Mouse (Mus musculus) layer of hippocampus, adult 11-12 months (tissue): ENCODE measurements around the gene Gng10.

Experiments used
- DNase-seq: peaks from one replicate; pipeline ENCODE4 v3.0.0; 2022; ENCODE audit warnings: low spot score

Gng10 gene

DNA sequence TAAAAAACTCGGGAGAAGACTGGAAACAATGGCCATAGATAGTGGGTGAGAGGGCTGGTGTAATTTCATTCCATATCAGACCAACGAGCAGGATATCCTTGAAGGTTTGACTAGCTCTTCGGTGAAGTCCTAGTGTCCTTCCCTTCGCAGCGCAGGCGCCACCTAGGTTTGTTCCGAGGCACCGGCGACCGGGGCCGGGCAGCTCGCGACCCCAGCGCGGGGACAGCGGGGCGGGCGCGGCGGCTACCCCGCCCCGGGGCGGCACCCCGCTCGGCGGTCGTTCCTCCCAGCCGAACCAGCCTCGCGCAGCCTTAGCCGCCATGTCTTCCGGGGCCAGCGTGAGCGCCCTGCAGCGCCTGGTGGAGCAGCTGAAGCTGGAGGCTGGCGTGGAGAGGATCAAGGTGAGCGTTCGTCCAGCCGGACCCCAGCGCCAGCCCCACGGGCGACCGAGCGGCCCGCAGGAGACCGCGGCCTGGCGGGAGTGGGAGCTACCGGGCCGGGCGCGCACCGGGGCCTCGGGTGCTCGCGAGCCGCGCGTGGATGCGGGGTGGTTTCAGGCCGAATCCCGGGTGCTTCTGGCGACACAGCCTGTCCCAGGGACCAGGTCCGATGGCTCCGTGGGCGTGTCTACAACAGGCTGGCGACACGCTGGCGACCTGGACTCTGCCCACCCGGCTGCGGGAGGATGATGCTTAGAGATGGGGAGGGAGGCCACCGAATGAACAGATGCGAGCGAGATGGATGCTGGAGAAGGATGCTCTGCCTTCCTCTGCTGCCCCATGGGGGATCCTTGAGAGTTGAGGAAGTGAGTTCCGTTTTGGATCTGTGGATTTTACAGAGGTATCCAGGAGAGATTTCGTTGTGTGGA is at the start of gene Gng10:
Gene Gng10, plus strand, starts transcription at position 171 of the 868 bp plus-strand sequence.
- peak; percentile 63 for DNase-seq

- DNase-seq = peak; percentile 81
Measured at GRCm38 (mm10) chr4:58985157-58985648, 49.7 kb upstream of the Gng10 start.

- DNase-seq = peak; percentile 86
Measured at GRCm38 (mm10) chr4:58986540-58987190, 48.2 kb upstream of the Gng10 start, which contains the start of gene Ptgr1. Ptgr1 (minus strand) TSS chr4:58987119.

- no peak for DNase-seq
Measured at GRCm38 (mm10) chr4:58989303-58989898, 45.5 kb upstream of the Gng10 start.

DNA sequence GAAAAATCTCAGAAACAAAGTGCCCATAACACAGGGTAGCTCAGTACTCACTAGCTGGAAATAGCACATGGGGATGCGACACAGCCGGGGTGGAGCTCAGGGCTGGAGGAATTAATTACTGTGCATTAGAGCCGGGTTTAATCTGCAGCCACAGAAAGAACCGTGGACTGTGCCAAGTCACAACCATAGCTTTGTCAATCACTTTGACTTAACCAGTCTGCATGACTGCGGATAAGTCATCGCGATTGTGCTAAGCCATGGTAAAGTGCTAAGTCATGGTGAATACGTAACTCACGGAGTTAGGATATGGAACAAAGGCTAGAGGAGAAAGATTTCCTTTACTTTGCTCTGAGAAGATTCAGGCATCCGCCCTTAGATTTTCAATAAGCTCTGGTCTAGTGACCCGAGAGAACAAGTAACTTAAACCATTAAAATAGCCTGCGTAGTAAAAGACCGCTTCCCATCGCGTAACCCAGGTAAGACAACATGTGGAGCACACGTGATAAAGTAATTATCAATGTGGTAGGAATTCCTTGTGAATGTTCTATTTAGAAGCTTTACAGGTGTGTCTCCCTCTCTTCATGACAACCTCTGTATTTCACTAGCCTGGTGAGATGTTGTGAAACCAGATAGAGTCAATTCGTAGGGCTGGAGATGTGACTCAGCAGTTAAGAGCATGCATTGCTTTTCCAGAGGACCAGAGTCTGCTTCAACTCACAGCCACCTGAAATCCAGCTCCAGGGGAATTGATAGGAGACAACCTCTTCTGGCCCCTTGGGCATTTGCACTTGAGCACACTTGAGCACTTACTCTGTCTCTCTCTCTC is 44.1 kb upstream of the Gng10 start:
- DNase-seq = no peak

GRCm38 (mm10) chr4:58992195-58992594 is 42.7 kb upstream of the Gng10 start:
- no peak for DNase-seq

GRCm38 (mm10) chr4:58994762-58995161 is 40.1 kb upstream of the Gng10 start, which contains the start of gene Dnajc25:
Dnajc25 (plus strand) TSS chr4:58995062.
- no peak for DNase-seq

DNA sequence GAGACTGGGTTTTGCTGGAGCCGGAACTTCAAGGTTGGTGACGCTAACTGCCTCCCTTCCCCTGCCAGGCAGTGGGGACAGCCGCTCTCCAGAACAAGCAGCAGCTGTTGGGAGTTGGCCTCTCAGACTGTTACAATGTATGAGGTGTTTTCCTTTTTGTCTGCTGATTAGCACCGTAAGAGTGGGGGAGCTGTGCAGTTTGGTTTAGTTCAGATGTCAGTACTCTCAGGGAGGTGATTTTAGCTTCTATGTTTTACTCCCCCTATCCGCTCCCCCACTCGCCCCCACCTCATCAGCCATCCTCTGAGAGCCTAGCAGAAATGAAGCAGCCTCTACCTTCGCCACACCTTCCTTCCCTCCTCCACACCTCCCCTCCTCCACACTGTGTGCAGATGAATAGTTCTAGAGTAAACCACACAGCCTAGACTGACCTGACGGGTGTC is 39.6 kb upstream of the Gng10 start:
- DNase-seq = no peak

GRCm38 (mm10) chr4:58997081-58997480 is 37.8 kb upstream of the Gng10 start:
- DNase-seq = no peak

DNA sequence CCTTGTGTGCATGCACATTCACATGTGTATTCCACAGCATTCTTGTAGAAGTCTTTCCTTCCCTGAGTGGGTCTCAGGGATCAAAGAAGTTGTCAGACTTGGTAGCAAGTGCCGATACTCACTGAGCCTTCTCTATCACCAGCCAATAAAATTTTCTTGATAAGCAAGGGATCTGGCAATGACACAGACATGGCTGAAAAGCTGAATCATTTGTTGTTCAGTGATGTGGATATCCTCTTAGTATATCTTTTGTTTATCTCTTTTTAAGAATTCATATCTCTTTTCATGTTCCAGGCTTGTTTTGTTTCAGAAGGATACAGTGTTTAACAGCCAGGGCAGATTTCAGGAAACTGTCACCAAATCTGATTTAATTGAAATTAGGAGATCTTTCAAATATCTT is 36.2 kb upstream of the Gng10 start:
- DNase-seq = no peak

- peak; percentile 81 for DNase-seq
Measured at GRCm38 (mm10) chr4:58999686-59000085, 35.2 kb upstream of the Gng10 start.

DNA sequence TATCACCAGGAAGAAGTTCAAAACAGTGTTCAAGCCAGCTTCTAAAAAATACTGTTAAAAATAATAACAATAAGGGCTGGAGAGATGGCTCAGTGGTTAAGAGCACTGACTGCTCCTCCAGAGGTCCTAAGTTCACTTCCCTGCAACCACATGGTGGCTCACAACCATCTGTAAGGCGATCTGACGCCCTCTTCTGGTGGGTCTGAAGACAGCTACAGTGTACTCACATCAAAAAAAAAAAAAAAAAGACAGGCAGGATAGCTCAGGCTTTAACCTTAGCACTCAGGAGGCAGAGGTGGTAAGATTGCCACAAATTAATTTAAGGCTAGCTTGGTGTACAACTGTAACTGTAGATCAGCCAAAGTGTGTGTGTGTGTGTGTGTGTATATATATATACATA is 34.3 kb upstream of the Gng10 start:
- DNase-seq = no peak

DNA sequence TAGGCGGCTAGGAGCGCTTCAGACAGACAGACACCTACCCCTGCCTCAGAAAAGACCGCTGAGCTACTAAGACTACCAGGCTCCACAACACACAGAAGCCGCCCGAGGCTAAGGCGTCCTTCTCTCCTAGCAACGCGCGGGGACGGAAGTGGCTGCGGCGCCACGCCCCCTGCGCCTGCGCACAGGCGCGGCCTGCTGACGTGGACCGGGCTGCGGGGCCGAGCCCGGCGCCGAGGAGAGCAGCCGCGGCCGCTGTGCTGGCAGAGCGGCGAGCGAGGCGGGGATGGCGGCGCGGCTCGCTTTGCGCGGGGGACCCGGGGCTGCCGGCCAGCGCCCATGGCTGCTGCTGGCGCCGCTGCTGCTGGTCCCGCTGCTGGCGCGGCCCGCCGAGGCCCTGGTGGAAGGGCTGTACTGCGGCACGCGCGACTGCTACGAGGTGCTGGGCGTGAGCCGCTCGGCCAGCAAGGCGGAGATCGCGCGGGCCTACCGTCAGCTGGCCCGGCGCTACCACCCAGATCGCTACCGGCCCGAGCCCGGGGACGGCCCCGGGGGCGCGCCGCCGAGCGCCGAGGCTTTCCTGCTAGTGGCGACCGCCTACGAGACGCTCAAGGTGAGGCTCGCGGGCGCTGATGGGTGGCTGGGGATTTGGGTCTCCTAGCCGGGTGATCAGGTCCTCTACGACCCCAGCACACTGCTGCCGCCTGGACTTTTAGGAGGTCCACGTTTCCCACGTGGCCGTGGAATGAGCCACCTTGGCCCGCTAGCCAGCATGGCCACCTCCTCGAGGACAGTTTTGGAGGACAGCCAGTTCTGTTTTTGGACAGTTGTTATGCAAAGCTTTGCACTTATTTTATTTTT is 31.7 kb upstream of the Gng10 start, which contains the start of gene Gm20503:
Gene Gm20503, plus strand, starts transcription at position 263 of the 858 bp plus-strand sequence.
- peak; percentile 89 for DNase-seq

GRCm38 (mm10) chr4:59003806-59004200 is 31.1 kb upstream of the Gng10 start:
- DNase-seq = no peak

DNA sequence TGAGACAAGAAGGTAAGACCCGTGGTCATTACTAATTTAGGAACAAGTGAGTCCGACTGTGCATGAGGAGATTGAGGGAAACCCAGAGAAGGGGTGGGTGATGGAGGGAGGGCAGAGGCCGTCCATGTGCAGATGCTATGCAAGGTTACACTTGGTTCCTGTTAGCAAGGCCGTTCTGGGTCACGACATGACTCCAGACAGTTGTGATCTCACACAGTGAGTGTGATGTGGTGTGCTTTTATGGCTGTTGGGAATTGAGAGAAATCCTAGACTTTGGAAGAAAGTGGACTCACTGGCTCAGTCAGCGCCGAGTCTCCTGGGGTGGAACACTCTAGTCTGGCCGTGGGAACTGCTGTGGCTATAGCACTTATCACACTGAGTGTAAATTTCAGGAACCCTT is 28.7 kb upstream of the Gng10 start:
- no peak for DNase-seq

DNA sequence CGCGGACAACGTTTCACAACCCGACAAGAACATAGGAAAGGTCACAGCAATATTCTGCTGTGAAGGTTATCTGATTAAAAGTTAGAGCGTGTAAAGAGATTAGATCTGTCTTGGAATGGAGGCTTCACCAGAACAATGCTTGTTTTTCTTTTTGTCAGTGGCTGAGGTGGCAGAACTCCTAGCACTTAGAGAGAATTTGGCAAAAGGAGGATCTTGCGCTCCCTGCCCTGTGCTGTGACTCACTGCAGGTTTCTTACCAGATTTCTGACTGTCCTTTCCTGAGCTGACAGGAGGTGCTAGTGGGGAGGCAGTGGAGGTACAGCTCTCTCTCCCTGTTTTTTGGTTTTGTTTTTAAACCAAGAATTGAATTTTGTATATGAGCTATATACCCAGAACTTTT is 27.9 kb upstream of the Gng10 start:
- DNase-seq = no peak

GRCm38 (mm10) chr4:59007974-59008373 is 26.9 kb upstream of the Gng10 start:
- DNase-seq = no peak

DNA sequence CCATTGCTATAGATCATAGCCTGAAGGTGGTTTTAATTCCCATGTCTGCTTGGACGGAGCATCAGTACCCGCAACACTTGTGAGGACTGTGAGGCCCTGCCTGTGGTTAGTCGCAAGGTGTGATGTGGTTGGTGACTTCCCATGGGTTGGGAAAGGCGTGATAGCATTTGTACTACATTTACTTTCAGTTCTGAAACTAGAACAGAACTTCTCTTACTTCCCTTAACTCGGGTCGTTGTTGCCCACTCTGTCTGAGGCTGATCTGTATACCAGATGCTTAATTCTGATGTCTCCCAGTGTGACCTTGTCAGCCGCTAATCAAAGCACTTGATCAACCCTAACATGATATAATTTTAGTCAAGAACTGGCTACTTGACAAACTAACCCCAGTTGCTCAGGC is 25.7 kb upstream of the Gng10 start:
- no peak for DNase-seq

DNA sequence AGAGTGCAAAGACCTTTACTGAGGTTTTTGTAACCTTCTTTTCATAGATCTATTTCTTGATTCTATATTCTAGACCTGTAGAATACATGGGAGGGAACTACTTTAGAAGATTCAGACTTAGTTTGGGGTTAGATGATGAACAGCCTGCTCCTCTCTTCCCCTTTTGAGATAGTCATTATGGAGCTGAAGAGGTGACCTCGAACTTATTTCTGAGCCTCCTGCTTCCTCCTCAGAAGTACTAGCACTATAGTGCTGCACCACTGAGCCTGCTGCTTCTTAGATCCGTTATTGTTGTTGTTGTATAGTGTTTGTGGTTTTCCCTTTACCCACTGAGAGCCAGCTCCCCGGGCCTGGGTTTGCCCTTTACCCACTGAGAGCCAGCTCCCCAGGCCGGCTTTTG is 25.2 kb upstream of the Gng10 start:
- no peak for DNase-seq

DNA sequence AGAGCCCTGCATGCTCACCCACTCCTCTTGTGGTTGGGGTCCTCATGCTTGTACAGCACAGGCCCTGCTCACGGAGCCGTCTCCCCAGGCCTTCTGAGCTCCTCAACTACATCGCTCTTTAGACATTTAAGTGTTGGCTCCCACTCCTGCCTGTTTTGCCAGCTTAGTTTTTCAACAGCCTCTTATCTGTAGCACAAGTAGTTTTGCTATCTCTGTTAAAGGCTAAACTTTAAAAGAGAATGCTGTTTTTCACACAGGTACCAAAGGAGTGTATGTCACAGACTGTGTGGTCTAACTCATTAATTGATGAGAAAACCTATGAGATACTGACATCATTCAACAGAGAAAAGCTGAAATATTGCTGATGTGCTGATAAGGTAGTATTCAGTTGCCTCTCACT is 23.4 kb upstream of the Gng10 start:
- DNase-seq = no peak

- no peak for DNase-seq
Measured at GRCm38 (mm10) chr4:59015181-59015580, 19.7 kb upstream of the Gng10 start.
